Mouse (Mus musculus) forebrain, embryonic 16.5 days (tissue): ENCODE results near the gene Rdh16f1. TPM values are rescaled to one million over a fixed set of nuclear protein-coding genes. Genes with fewer than 3 reads are reported as not detected.
A peak's percentile ranks its signal among the peaks of the same experiment; 100 is the strongest.

Source experiments
- ATAC-seq: fragments of 200-750 bp; cut with Nextera tagmentation; 2 replicates; pipeline ENCODE4 v1.8.0; 2017; ENCODE audit warnings: mild to moderate bottlenecking, moderate library complexity
- H3K27ac ChIP-seq: fragments of 300-500 bp; sonication (generic); 2 replicates; pipeline ENCODE4 v1.5.1; 2014; ENCODE audit warnings: low read length, control low read depth
- H3K27me3 ChIP-seq: fragments of 300-500 bp; sonication (generic); replicated peaks from 2 replicates; pipeline ENCODE4 v1.6.1; 2014; ENCODE audit warnings: low read length; ENCODE audit not compliant: control insufficient read depth, insufficient read depth
- H3K36me3 ChIP-seq: fragments of 300-500 bp; sonication (generic); 2 replicates; pipeline ENCODE4 v1.6.1; 2014; ENCODE audit not compliant: control insufficient read depth, insufficient read depth
- H3K4me1 ChIP-seq: fragments of 300-500 bp; sonication (generic); replicated peaks from 2 replicates; pipeline ENCODE4 v1.6.1; 2014; ENCODE audit warnings: low read length; ENCODE audit not compliant: control insufficient read depth, insufficient read depth
- H3K4me2 ChIP-seq: fragments of 300-500 bp; sonication (generic); 2 replicates; pipeline ENCODE4 v1.6.1; 2014; ENCODE audit warnings: mild to moderate bottlenecking, low read length, control low read depth
- H3K4me3 ChIP-seq: fragments of 300-500 bp; sonication (generic); replicated peaks from 2 replicates; pipeline ENCODE4 v1.5.1; 2014; ENCODE audit warnings: mild to moderate bottlenecking, low read length, control low read depth
- H3K9ac ChIP-seq: fragments of 300-500 bp; sonication (generic); replicated peaks from 2 replicates; pipeline ENCODE4 v1.6.1; 2014; ENCODE audit warnings: low read depth, low read length, control low read depth
- H3K9me3 ChIP-seq: fragments of 300-500 bp; sonication (generic); 2 replicates; pipeline ENCODE4 v1.6.1; 2016; ENCODE audit warnings: low read length; ENCODE audit not compliant: control insufficient read depth
- WGBS: fragments of 180-500 bp; shearing (Covaris S2); extraction: QIAGEN DNeasy Blood & Tissue Kit; methylation state at CpG from one replicate; pipeline ENCODE4 v1.1.7; 2014; 5-methylcytosine and 5-hydroxymethylcytosine counted together
- polyA plus RNA-seq: library from polyadenylated mRNA; unstranded; fragments of >200 nt; fragmentation: Nextera tagmentation; extraction: Ambion mirVana; gene quantifications from 2 replicates; pipeline ENCODE4 v1.2.1, GENCODE M21; 2015

Gene Rdh16f1
- polyA plus RNA-seq, 1 experiment from 2014 or later: not detected

GRCm38 (mm10) chr10:127730933-127731310, 28.7 kb upstream of the Rdh16f1 start:
- no peak overlapping the region for H3K4me2 ChIP-seq
- ATAC-seq: no peak
- peaks cover 12% of the 10 kb centered on the region; the same call in 1 of the 2 replicates for H3K4me1 ChIP-seq
- no peak overlapping the region for H3K4me3 ChIP-seq
- WGBS: 7% methylated on average over 9 of the region's 9 CpGs
- H3K9ac ChIP-seq: 0 out of 2 replicates have a peak overlapping the region, but pooled peaks have one; percentile 5
- H3K27me3 ChIP-seq: peaks cover 6% of the 10 kb centered on the region
- H3K27ac ChIP-seq: no peak overlapping the region
- no peaks in the 10 kb centered on the region for H3K9me3 ChIP-seq
- no peaks in the 10 kb centered on the region for H3K36me3 ChIP-seq

DNA sequence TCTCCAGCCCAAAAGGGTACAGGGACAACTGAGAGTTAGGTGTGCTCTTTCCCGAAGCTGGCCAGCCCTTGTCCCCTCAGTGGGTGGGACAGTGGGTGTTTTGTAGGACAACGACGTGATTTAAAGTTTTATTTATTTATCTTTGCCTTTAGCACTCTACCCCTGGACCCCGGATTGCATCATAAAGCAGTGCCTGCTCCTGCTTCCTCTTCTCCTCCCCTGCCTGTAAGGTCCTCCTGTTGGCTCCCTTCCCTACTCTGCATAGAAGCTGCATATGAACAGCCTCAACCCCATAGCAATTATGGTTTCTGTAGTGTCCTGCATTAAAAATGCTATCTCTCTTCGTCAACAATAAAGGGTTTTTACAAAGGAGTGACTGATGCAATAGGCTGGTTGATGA, 28.2 kb upstream of the Rdh16f1 start:
- Histone ChIP-seq H3K36me3 (no peaks in the 10 kb centered on the region), H3K4me1 (peaks cover 12% of the 10 kb centered on the region; the same call in 1 of the 2 replicates), H3K27ac (no peak overlapping the region), H3K4me2 (no peak overlapping the region), H3K4me3 (no peak overlapping the region), H3K27me3 (peaks cover 9% of the 10 kb centered on the region), H3K9ac (no peak overlapping the region), H3K9me3 (no peaks in the 10 kb centered on the region)
- WGBS: 42% methylated on average over 5 of the region's 5 CpGs
- no peak for ATAC-seq

DNA sequence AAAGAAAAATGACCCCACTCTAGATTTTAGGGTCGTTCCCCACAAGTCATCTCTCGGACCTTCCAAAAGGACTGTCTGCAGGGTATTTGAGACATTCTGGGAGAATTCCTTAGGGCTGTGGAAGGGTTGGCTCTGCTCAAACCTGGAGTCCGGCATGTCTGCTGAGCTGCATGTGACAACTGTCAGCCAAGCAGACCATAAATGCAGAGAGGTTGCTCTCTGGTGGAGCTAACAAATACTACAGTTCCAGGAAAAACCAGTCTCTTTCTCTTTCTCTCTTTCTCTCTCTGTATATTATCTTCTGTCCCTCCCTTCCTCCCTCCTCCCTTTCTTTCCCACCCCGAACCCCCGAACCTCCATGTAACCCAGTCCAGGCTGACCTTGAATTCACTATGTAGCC, 25.2 kb upstream of the Rdh16f1 start:
- no peak overlapping the region for H3K4me3 ChIP-seq
- no peak overlapping the region for H3K4me2 ChIP-seq
- no peaks in the 10 kb centered on the region for H3K9me3 ChIP-seq
- H3K4me1 ChIP-seq: peaks cover 10% of the 10 kb centered on the region; the same call in 1 of the 2 replicates
- H3K36me3 ChIP-seq: no peaks in the 10 kb centered on the region
- H3K27ac ChIP-seq: no peak overlapping the region
- WGBS: 50% methylated on average over 5 of the region's 5 CpGs
- no peak overlapping the region for H3K9ac ChIP-seq
- no peak for ATAC-seq
- peaks cover 9% of the 10 kb centered on the region for H3K27me3 ChIP-seq

GRCm38 (mm10) chr10:127736266-127736665, 23.3 kb upstream of the Rdh16f1 start:
- no peak for ATAC-seq
- no peaks in the 10 kb centered on the region for H3K9me3 ChIP-seq
- no peak overlapping the region for H3K4me2 ChIP-seq
- H3K27me3 ChIP-seq: peaks cover 9% of the 10 kb centered on the region
- no peaks in the 10 kb centered on the region for H3K36me3 ChIP-seq
- peaks cover 15% of the 10 kb centered on the region for H3K4me1 ChIP-seq
- no peak overlapping the region for H3K27ac ChIP-seq
- no peak overlapping the region for H3K9ac ChIP-seq
- no peak overlapping the region for H3K4me3 ChIP-seq
- 84% methylated on average over 2 of the region's 2 CpGs for WGBS

DNA sequence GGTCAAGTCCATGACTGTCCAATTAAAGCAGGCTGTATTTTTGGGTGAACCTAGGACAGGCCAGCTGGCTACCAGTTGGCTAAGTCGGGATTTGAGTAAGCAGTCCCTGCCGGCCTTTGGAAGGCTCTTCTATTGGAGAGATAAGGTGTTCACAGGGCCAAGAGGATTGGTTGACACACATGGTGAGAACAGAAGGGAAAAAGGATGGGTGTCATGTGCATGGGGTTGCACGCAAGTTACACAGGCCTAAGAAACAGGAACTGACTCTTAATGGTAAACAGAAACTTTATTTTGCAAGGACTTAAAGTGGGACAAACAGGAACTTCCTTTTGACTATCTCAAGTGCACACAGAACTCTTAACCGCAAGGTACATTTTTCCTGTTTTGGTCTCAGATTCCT, 22.7 kb upstream of the Rdh16f1 start:
- peaks cover 14% of the 10 kb centered on the region for H3K4me1 ChIP-seq
- 84% methylated on average over 4 of the region's 4 CpGs for WGBS
- H3K27me3 ChIP-seq: peaks cover 9% of the 10 kb centered on the region
- H3K9me3 ChIP-seq: no peaks in the 10 kb centered on the region
- H3K4me3 ChIP-seq: no peak overlapping the region
- H3K27ac ChIP-seq: no peak overlapping the region
- no peak overlapping the region for H3K9ac ChIP-seq
- no peak overlapping the region for H3K4me2 ChIP-seq
- no peak for ATAC-seq
- H3K36me3 ChIP-seq: peaks cover 4% of the 10 kb centered on the region; the same call in 1 of the 2 replicates

DNA sequence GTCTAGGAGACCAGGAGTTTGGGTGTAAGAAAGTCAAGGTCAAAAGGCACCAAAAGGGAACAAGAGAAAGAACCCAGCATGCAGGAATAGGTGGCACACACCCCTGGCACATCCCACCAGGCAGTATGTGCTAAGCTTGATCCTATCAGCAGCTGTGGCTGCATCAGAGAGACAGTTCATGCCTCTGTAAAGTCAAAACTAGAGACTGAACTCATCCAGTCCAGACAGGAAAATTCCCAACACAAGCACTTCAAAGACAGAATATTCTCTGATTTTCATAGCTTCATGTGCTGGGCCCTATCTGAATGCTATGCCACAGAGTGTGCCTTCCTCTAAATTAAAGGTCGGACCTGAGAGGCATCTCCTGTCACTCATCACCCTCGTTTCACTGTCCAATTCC, 22.0 kb upstream of the Rdh16f1 start:
- ATAC-seq: no peak
- 26% methylated on average over 2 of the region's 2 CpGs for WGBS
- peaks cover 7% of the 10 kb centered on the region for H3K27me3 ChIP-seq
- H3K9ac ChIP-seq: no peak overlapping the region
- no peak overlapping the region for H3K4me3 ChIP-seq
- H3K9me3 ChIP-seq: no peaks in the 10 kb centered on the region
- H3K4me2 ChIP-seq: no peak overlapping the region
- H3K36me3 ChIP-seq: peaks cover 10% of the 10 kb centered on the region; the same call in 1 of the 2 replicates
- H3K27ac ChIP-seq: no peak overlapping the region
- peaks cover 14% of the 10 kb centered on the region for H3K4me1 ChIP-seq

DNA sequence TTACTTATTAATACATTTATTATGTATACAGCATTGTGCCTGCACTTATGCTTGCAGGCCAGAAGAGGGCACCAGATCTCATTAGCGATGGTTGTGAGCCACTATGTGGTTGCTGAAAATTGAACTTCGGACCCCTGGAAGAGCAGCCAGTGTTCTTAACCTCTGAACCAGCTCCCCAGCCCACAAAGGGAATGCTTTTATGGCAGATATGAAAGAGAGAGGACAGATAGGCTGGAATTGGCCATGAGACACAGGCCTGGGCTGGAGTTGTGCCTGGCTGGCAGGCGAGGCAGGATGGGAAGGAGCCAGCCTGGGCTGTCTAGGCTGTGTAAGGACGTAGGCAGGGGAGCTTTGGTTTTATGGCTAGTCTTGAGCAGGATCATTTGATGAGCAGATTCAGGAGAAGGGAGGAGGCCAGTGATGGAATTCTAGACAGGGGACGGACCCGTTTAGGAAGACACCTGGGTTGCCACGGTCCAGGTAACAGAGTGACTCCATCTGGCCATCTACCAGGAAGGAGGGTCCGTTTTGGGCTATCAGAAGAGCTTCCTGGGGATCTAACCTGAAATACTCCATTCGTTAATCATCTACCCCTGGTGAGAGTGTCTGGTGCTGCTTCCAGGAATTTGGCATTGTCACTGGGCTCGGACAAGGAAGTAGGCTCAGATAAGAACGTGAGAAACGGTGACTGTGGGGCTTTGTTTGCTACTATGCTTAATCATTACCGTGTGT, 21.3 kb upstream of the Rdh16f1 start:
- H3K36me3 ChIP-seq: peaks cover 18% of the 10 kb centered on the region
- no peak overlapping the region for H3K9ac ChIP-seq
- no peaks in the 10 kb centered on the region for H3K9me3 ChIP-seq
- H3K4me2 ChIP-seq: no peak overlapping the region
- 55% methylated on average over 13 of the region's 13 CpGs for WGBS
- peaks cover 14% of the 10 kb centered on the region for H3K4me1 ChIP-seq
- H3K27me3 ChIP-seq: peaks cover 6% of the 10 kb centered on the region
- H3K4me3 ChIP-seq: no peak overlapping the region
- no peak overlapping the region for H3K27ac ChIP-seq
- ATAC-seq: no peak

DNA sequence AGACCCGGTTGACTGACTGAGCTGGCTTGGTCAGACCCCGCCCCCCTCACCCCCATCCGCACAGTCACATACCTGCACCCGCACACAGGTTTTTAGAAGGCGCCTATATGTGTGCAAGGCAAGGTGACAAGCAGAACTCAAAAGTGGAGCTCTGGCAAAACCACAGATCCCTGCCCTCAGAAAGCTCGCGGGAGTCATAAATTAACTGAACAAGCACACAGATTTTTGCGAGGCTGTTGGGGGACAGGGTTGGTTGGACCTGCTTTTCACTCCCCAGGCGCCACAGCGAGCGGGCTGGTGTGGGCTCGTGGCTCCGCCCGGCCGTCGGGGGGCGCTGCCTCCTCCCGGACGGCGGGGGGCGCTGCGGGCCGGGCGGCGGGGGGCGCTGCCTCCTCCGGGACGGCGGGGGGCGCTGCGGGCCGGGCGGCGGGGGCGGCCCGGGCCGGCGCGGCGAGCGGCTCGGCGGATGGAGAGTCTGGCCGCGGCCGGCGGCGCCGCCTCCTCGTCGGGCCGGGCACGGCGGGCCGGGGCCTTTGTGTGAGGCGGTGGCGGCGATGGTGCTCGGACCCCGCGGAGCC, 20.4 kb upstream of the Rdh16f1 start, which contains the start of gene Zbtb39:
Zbtb39 (plus strand) TSS at position 456 of the 578 bp plus-strand sequence.
- Histone ChIP-seq H3K27ac (peak within 1 kb of the TSS; percentile 47), H3K4me1 (peaks cover 14% of the 10 kb centered on the region), H3K4me2 (peak within 1 kb of the TSS; percentile 81), H3K9me3 (no peaks in the 10 kb centered on the region), H3K36me3 (peaks cover 26% of the 10 kb centered on the region), H3K27me3 (0 out of 2 replicates have a peak, but pooled peaks cover 3% of the 10 kb centered on the region), H3K4me3 (peak within 1 kb of the TSS; percentile 88), H3K9ac (peak within 1 kb of the TSS; percentile 94)
- WGBS: under 1% methylated on average over 58 of the region's 61 CpGs
- peak; percentile 89 for ATAC-seq

DNA sequence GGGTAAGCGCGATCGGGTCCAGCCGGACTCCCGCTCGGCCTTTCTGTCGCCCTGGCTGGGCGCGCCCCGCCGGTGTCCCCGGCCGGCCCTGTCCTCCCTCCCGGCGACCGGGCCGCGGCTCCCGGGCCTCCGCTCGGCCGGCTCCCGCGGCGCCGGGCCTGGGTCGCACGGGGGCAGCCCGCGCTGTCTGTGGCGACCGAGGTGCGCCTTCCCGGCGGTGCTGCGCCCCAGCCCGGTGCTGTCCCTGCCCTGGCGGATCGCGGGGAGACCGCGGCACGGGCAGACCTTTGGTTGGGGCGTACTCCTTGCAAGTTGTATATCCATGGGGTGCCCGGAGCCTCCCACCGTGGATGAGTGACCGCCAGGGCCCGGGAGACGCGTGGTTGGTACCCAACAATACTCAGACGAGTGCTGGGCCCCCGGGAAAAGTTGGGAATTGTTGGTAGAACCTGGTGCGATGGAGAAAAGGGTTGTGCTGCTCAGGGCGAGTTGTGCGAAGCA, 19.9 kb upstream of the Rdh16f1 start:
- WGBS: under 1% methylated on average over 52 of the region's 55 CpGs
- Histone ChIP-seq H3K27me3 (0 out of 2 replicates have a peak, but pooled peaks cover 3% of the 10 kb centered on the region), H3K9me3 (no peaks in the 10 kb centered on the region), H3K4me3 (peak overlapping the region; percentile 88), H3K36me3 (peaks cover 30% of the 10 kb centered on the region), H3K27ac (peak overlapping the region; percentile 47), H3K9ac (peak overlapping the region; percentile 94), H3K4me1 (peaks cover 14% of the 10 kb centered on the region), H3K4me2 (peak overlapping the region; percentile 81)
- peak; percentile 65 for ATAC-seq
